Mouse (Mus musculus): Measurements from ENCODE around the gene Plekhh1. TPM values are rescaled to one million over a fixed set of nuclear protein-coding genes. Genes with fewer than 3 reads are reported as not detected.

The Plekhh1 gene
- total RNA-seq (2021) = 10 to 100 TPM in 1 of 2 experiments, 1 to 10 TPM in 1; 9.3 to 12.5 TPM

- peak in 1 of 2 experiments; percentile 26 for DNase-seq (ENCODE audit: low spot score in 2 of 2)
- intact Hi-C loops (cut with DNase I) = no loop called here
Observed at GRCm38 (mm10) chr12:79028911-79029861, at the start of gene Plekhh1. Gene Plekhh1 (plus strand): TSS chr12:79029163.

- intact Hi-C loops (cut with DNase I) = no loop called here
- peak in 1 of 2 experiments; percentile 20 for DNase-seq (ENCODE audit: low spot score in 2 of 2)
Observed at GRCm38 (mm10) chr12:78980683-78981091, 48.3 kb upstream of the Plekhh1 start.

GRCm38 (mm10) chr12:78981131-78981530 is 47.8 kb upstream of the Plekhh1 start:
- intact Hi-C loops (cut with DNase I) = no loop called here
- no peak for DNase-seq (ENCODE audit: low spot score in 2 of 2)

- intact Hi-C loops (cut with DNase I) = no loop called here
- peak in 1 of 2 experiments; percentile 65 for DNase-seq (ENCODE audit: low spot score in 2 of 2)
Observed at GRCm38 (mm10) chr12:78981938-78982825, 46.8 kb upstream of the Plekhh1 start.

- no peak for DNase-seq (ENCODE audit: low spot score in 2 of 2)
- intact Hi-C loops (cut with DNase I) = no loop called here
Observed at GRCm38 (mm10) chr12:78983296-78984034, 45.5 kb upstream of the Plekhh1 start.

GRCm38 (mm10) chr12:78984035-78984432 is 44.9 kb upstream of the Plekhh1 start:
- DNase-seq (ENCODE audit: low spot score in 2 of 2) = peak; percentile 24 to 64
- intact Hi-C loops (cut with DNase I) = no loop called here

- intact Hi-C loops (cut with DNase I) = no loop called here
- DNase-seq (ENCODE audit: low spot score in 2 of 2) = no peak
Observed at GRCm38 (mm10) chr12:78987581-78988081, 41.3 kb upstream of the Plekhh1 start.

- intact Hi-C loops (cut with DNase I) = no loop called here
- no peak for DNase-seq (ENCODE audit: low spot score in 2 of 2)
Observed at GRCm38 (mm10) chr12:78996271-78996670, 32.7 kb upstream of the Plekhh1 start.

GRCm38 (mm10) chr12:78996711-78997110 is 32.3 kb upstream of the Plekhh1 start:
- intact Hi-C loops (cut with DNase I) = no loop called here
- DNase-seq (ENCODE audit: low spot score in 2 of 2) = no peak

- intact Hi-C loops (cut with DNase I) = no loop called here
- DNase-seq (ENCODE audit: low spot score in 2 of 2) = no peak
Observed at GRCm38 (mm10) chr12:79002406-79002805, 26.6 kb upstream of the Plekhh1 start.

GRCm38 (mm10) chr12:79002978-79003377 is 26.0 kb upstream of the Plekhh1 start:
- DNase-seq (ENCODE audit: low spot score in 2 of 2) = no peak
- intact Hi-C loops (cut with DNase I) = no loop called here

GRCm38 (mm10) chr12:79005456-79005855 is 23.5 kb upstream of the Plekhh1 start:
- intact Hi-C loops (cut with DNase I) = no loop called here
- DNase-seq (ENCODE audit: low spot score in 2 of 2) = peak in 1 of 2 experiments; percentile 8

GRCm38 (mm10) chr12:79006076-79006475 is 22.9 kb upstream of the Plekhh1 start:
- intact Hi-C loops (cut with DNase I) = loop anchor here (1.0 kb wide), 1 partner anchor 88 kb away; no protein-coding TSS in a partner anchor
- DNase-seq (ENCODE audit: low spot score in 2 of 2) = no peak

- DNase-seq (ENCODE audit: low spot score in 2 of 2) = peak; percentile 45 to 56
- intact Hi-C loops (cut with DNase I) = loop anchor here (1.0 kb wide), 1 partner anchor 88 kb away; no protein-coding TSS in a partner anchor
Observed at GRCm38 (mm10) chr12:79006478-79007125, 22.4 kb upstream of the Plekhh1 start.

- DNase-seq (ENCODE audit: low spot score in 2 of 2) = peak; percentile 72 to 76
- intact Hi-C loops (cut with DNase I) = no loop called here
Observed at GRCm38 (mm10) chr12:79007126-79007753, 21.7 kb upstream of the Plekhh1 start, which contains the start of gene Tmem229b. Gene Tmem229b (minus strand): TSS chr12:79007627.

- intact Hi-C loops (cut with DNase I) = no loop called here
Observed at GRCm38 (mm10) chr12:79010569-79010968, 18.4 kb upstream of the Plekhh1 start.

GRCm38 (mm10) chr12:79016109-79016508 is 12.9 kb upstream of the Plekhh1 start:
- intact Hi-C loops (cut with DNase I) = no loop called here
- no peak for DNase-seq (ENCODE audit: low spot score in 2 of 2)

More at GRCm38 (mm10) chr12:79010569-79010968, 18.4 kb upstream of the Plekhh1 start:
- no peak for DNase-seq (ENCODE audit: low spot score in 2 of 2)

- DNase-seq (ENCODE audit: low spot score in 2 of 2) = no peak
- intact Hi-C loops (cut with DNase I) = no loop called here
Observed at GRCm38 (mm10) chr12:79017994-79018399, 11.0 kb upstream of the Plekhh1 start.

Measured in left cerebral cortex, postnatal 25 days (tissue).